Mouse (Mus musculus): ENCODE results near the gene Fam78a. TPM values are rescaled to one million over a fixed set of nuclear protein-coding genes. Genes with fewer than 3 reads are reported as not detected.

The Fam78a gene
- polyA plus RNA-seq (2012; rRNA removed), result 0.48 and 0.74 TPM in 2 replicates

GRCm38 (mm10) chr2:32084111-32084871 is at the start of gene Fam78a:
TSS of gene Fam78a (minus strand) at chr2:32084857.
- DNase-seq (ENCODE audit: low spot score), result no peak

DNA sequence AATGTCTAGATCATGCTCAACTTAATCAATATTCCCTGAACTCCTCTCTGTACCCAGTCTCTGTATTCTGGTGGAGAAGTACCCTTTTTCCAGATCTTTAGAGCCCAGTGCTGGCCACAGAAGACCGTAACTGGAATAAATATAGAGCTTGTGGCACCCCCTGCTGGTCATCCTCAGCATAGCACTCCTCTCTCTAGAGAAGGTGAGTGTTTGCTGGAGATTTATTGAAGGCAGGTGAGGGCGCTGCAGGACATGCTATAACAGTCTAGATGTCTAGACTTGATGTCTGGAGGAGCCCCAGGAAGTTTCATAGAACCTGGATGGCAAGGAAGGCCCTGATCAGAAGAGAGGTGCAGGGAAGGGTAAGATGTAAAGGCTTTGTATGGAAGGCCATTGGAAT is 49.4 kb upstream of the Fam78a start:
- peak; percentile 70 for DNase-seq (ENCODE audit: low spot score)

DNA sequence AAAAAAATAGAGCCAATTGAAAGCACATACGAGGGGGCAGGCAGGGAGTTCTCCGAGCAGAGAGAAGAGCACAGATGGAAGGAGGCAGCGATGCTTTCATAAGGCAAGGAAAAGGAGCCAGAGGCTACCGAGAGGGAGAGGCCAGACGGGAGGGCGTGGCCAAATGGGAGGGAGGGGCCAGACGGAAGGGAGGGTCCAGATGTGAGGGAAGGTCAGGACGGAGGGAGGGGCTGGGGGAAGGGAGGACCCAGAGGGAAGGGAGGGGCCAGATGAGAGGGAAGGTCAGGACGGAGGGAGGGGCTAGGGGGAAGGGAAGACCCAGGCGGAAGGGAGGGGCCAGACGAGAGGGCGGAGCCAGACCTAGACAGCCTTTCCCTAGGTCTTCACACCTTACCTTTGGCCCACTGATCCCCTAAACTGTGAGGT is 47.9 kb upstream of the Fam78a start:
- DNase-seq (ENCODE audit: low spot score), result no peak

- DNase-seq (ENCODE audit: low spot score), result no peak
Measured at GRCm38 (mm10) chr2:32131866-32132566, 47.4 kb upstream of the Fam78a start.

DNA sequence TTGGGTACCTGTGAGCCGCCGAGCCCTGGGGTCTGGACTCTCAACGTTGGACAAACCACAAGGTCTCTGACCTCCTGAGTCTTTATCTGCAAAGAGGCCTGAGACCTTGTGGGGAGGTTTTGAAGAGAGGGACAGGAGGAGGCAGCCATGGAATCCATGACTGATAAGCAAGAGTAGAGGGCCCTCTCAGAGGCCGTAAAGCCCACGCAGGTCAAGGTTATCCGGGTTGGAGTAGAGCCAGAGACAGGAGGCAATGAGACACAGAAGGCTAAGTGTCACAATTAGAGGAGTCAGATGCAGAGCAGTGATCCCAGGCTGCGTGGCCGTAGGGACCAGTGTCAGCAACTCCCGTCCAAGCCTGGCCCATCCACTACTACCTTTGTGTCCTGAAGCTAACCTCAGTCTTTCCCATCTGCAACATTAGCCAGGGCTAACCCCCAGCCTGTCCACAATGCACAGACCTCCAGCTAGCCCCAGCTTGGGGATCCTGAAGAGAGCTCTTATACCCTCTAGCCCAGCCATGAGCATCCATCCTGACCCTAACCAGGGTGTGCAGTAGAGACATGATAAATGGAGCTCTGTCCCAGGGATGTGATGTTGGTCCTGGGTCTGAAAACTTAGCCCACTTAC is 46.7 kb upstream of the Fam78a start:
- no peak for DNase-seq (ENCODE audit: low spot score)

- no peak for DNase-seq (ENCODE audit: low spot score)
Measured at GRCm38 (mm10) chr2:32130435-32130834, 45.8 kb upstream of the Fam78a start.

- no peak for DNase-seq (ENCODE audit: low spot score)
Measured at GRCm38 (mm10) chr2:32129383-32130074, 44.9 kb upstream of the Fam78a start.

- DNase-seq (ENCODE audit: low spot score), result no peak
Measured at GRCm38 (mm10) chr2:32128536-32128841, 43.8 kb upstream of the Fam78a start.

DNA sequence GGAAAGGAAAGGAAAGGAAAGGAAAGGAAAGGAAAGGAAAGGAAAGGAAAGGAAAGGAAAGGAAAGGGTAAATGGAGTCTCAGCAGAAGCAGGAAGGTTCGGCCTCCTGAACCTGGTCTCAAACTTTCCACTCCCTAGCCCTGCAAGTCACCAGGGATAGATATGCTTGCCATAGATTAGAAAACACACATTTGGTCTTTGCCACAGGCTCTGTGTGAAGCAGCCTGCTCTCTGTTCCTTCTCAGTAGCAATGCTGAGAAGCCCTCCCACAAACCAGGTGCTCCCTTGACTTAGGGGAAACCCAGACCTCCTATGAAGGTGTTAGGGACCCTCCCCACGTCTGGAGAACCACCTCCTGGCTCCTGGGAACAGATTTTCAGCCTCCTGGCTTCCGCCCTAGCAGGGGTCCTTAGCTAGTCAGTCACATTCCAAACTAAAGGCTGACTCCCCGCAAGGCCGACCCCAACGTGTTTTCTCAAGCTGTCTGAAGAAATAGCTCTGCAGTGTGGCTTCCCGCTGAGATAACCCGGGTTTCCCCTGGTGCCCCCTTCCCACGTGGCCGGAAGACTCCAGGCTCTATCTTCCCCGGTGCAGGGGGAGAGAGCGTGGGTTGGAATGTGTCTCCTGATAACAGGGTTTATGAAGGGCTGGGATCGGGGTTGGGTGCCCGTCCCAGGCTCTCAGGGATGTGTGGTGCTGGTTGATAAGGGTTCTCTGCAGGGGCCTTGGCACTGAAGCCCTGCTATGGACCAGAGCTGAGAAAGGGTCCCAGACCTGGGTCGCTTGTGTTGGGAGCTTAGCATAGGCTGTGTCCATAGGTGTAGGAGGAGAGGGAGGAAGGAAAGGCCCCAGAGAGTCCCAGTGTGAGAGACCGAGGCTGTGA is 43.2 kb upstream of the Fam78a start:
- no peak for DNase-seq (ENCODE audit: low spot score)

GRCm38 (mm10) chr2:32121785-32122184 is 37.1 kb upstream of the Fam78a start:
- DNase-seq (ENCODE audit: low spot score), result no peak

- no peak for DNase-seq (ENCODE audit: low spot score)
Measured at GRCm38 (mm10) chr2:32121150-32121549, 36.5 kb upstream of the Fam78a start.

GRCm38 (mm10) chr2:32119802-32120750 is 35.4 kb upstream of the Fam78a start:
- DNase-seq (ENCODE audit: low spot score), result no peak

DNA sequence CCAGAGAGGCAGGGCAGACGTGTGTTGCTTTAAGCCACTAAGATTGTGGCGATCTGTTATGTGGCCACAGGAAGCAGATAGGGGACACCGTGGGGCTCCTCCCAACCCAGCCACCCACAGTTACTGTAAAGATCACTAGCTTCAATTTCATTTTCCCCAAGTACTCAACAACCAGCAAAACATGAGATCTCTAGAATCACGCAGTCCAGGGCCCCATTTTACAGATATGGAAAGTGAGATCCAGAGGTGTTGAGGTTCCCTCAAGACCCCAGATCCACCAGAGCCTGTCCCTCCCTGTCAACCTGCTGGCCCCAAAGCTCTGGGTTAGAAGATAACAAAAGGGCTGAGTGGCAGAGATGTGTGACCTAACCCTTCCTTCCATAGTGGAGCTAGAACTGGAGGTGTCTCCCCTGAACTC is 31.2 kb upstream of the Fam78a start:
- no peak for DNase-seq (ENCODE audit: low spot score)

DNA sequence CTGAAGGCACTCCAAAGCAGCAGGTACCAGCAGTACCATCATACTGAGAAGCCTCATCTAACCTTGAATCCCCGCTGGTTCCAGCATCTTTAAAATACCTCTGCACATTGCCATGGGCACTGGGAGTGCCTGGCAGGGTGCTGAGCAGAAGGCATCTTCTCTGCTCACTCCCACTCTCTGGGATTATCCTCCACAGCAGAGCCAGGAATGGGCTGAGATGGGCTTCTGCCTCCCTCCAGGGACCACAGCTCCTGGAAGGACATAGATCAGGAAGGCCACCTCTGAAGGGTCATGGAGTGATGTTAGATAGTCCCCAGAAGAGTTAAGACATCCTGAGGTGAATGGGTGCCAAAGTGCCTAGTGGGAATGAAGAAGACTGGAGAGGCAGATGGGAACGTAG is 27.9 kb upstream of the Fam78a start:
- DNase-seq (ENCODE audit: low spot score), result no peak

GRCm38 (mm10) chr2:32111268-32111667 is 26.6 kb upstream of the Fam78a start:
- no peak for DNase-seq (ENCODE audit: low spot score)

DNA sequence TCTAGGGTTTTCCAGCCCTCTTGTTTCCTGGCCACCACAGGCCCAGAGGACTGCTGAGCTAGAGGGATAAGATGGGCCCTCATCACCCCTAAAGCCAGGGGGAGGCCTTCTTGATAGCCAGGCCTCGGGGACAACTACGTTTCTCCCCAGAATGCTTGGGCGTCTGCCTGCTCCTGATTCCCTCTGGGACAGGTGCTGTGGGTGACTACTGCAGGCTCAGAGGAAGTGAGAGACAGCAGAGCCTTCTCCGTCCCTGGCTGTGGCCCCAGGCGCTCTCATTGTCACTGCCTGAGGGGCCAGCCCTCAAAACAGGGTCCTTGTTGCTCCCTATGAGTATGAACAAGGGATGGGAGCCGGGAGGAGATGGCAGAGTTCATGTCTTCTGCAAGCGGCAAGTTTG is 21.3 kb upstream of the Fam78a start:
- no peak for DNase-seq (ENCODE audit: low spot score)

DNA sequence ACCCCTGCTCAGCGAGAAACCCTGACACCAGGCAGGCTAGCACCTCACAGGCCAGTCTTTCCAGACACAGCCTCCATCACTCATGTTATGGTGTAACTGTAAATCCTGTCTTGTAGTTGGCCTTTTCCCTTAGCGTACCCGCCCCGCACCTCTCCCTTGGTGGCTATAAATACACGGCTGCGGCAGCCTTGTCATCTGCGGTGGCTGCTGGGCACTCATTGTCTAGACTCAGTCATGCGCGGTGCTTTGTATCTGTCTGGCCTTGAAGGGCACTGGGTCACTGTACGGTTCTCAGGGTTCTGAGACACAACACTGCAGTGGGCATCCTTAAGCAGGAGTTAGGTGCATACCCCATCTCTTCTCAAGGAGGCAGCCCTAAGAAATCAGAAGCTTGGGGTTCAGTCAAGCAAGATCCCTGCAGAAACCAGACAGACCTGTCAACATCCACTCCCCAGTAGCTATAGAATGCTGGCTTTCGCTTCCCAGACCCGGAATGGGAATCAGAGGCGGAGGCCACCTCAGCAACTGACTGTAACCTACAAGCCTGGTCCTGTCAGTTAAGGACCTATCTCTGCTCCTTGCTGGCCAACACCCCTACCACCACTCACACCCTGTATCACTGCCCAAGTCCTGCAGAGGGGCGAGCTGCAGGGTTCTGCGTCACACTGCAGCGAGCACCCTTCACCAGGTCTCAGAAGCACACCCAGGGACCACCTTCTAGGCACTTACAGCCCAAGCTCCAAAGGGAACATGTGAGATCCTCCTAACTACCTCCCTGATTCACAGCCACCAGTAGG is 20.7 kb upstream of the Fam78a start:
- no peak for DNase-seq (ENCODE audit: low spot score)

- DNase-seq (ENCODE audit: low spot score), result no peak
Measured at GRCm38 (mm10) chr2:32104122-32104521, 19.5 kb upstream of the Fam78a start.

- no peak for DNase-seq (ENCODE audit: low spot score)
Measured at GRCm38 (mm10) chr2:32103557-32103956, 18.9 kb upstream of the Fam78a start.
